Mouse (Mus musculus): ENCODE data around the gene Cox19. TPM values are rescaled to one million over a fixed set of nuclear protein-coding genes. Genes with fewer than 3 reads are reported as not detected.

The Cox19 gene
- polyA plus RNA-seq, 1 experiment from 2014 or later, result 118 TPM

GRCm38 (mm10) chr5:139359244-139359643 lies 8.0 kb upstream of the Cox19 start:
- no peaks in the 10 kb centered on the region for H3K27me3 ChIP-seq
- ATAC-seq (ENCODE audit: insufficient number of reproducible peaks, insufficient read depth, low FRiP score, low TSS enrichment, low read depth), result no peak
- H3K4me2 ChIP-seq, result no peak overlapping the region
- peaks cover 16% of the 10 kb centered on the region for H3K4me1 ChIP-seq (replicated peaks)
- no peak overlapping the region for H3K9ac ChIP-seq (replicated peaks)
- no peaks in the 10 kb centered on the region for H3K9me3 ChIP-seq
- no peak overlapping the region for H3K4me3 ChIP-seq (replicated peaks)
- WGBS, result 90% methylated on average over 5 of the region's 5 CpGs
- H3K27ac ChIP-seq, result no peak overlapping the region
- H3K36me3 ChIP-seq, result peaks cover 7% of the 10 kb centered on the region; the same call in 1 of the 2 replicates

- no peak overlapping the region for H3K9ac ChIP-seq (replicated peaks)
- H3K4me2 ChIP-seq, result no peak overlapping the region
- H3K4me1 ChIP-seq (replicated peaks), result peaks cover 15% of the 10 kb centered on the region
- ATAC-seq (ENCODE audit: insufficient number of reproducible peaks, insufficient read depth, low FRiP score, low TSS enrichment, low read depth), result no peak
- 79% methylated on average over 2 of the region's 2 CpGs for WGBS
- no peaks in the 10 kb centered on the region for H3K9me3 ChIP-seq
- peaks cover 6% of the 10 kb centered on the region; the same call in 1 of the 2 replicates for H3K36me3 ChIP-seq
- no peak overlapping the region for H3K27ac ChIP-seq
- no peak overlapping the region for H3K4me3 ChIP-seq (replicated peaks)
- no peaks in the 10 kb centered on the region for H3K27me3 ChIP-seq
Measured at GRCm38 (mm10) chr5:139358653-139359052, 7.4 kb upstream of the Cox19 start.

- H3K4me1 ChIP-seq (replicated peaks), result peaks cover 35% of the 10 kb centered on the region
- H3K27ac ChIP-seq, result no peak overlapping the region
- H3K9me3 ChIP-seq, result no peaks in the 10 kb centered on the region
- WGBS, result 36% methylated on average over 19 of the region's 19 CpGs
- peaks cover 1% of the 10 kb centered on the region; the same call in 1 of the 2 replicates for H3K36me3 ChIP-seq
- H3K4me3 ChIP-seq (replicated peaks), result no peak overlapping the region
- peaks cover 11% of the 10 kb centered on the region for H3K27me3 ChIP-seq
- H3K9ac ChIP-seq (replicated peaks), result no peak overlapping the region
- ATAC-seq (ENCODE audit: insufficient number of reproducible peaks, insufficient read depth, low FRiP score, low TSS enrichment, low read depth), result no peak
- no peak overlapping the region for H3K4me2 ChIP-seq
Measured at GRCm38 (mm10) chr5:139355235-139355772, 4.1 kb upstream of the Cox19 start.

- no peak overlapping the region for H3K9ac ChIP-seq (replicated peaks)
- no peak overlapping the region for H3K4me3 ChIP-seq (replicated peaks)
- WGBS, result 87% methylated on average over 11 of the region's 11 CpGs
- ATAC-seq (ENCODE audit: insufficient number of reproducible peaks, insufficient read depth, low FRiP score, low TSS enrichment, low read depth), result no peak
- H3K4me2 ChIP-seq, result no peak overlapping the region
- no peaks in the 10 kb centered on the region for H3K36me3 ChIP-seq
- H3K9me3 ChIP-seq, result no peaks in the 10 kb centered on the region
- no peak overlapping the region for H3K27ac ChIP-seq
- peaks cover 11% of the 10 kb centered on the region for H3K27me3 ChIP-seq
- H3K4me1 ChIP-seq (replicated peaks), result peaks cover 35% of the 10 kb centered on the region
Measured at GRCm38 (mm10) chr5:139353946-139354345, 2.7 kb upstream of the Cox19 start.

GRCm38 (mm10) chr5:139353496-139353895 lies 2.3 kb upstream of the Cox19 start:
- H3K27me3 ChIP-seq, result peaks cover 11% of the 10 kb centered on the region
- no peaks in the 10 kb centered on the region for H3K36me3 ChIP-seq
- no peak overlapping the region for H3K9ac ChIP-seq (replicated peaks)
- no peak overlapping the region for H3K4me3 ChIP-seq (replicated peaks)
- H3K4me2 ChIP-seq, result no peak overlapping the region
- H3K27ac ChIP-seq, result no peak overlapping the region
- H3K4me1 ChIP-seq (replicated peaks), result peaks cover 35% of the 10 kb centered on the region
- 63% methylated on average over 10 of the region's 10 CpGs for WGBS
- no peak for ATAC-seq (ENCODE audit: insufficient number of reproducible peaks, insufficient read depth, low FRiP score, low TSS enrichment, low read depth)
- no peaks in the 10 kb centered on the region for H3K9me3 ChIP-seq

- H3K9ac ChIP-seq (replicated peaks), result peak within 1 kb of the TSS; percentile 40; the same call in 1 of the 2 replicates
- H3K27me3 ChIP-seq, result peaks cover 11% of the 10 kb centered on the region
- H3K4me2 ChIP-seq, result peak within 1 kb of the TSS; percentile 32
- no peaks in the 10 kb centered on the region for H3K36me3 ChIP-seq
- peaks cover 32% of the 10 kb centered on the region for H3K4me1 ChIP-seq (replicated peaks)
- 0 out of 2 replicates have a peak within 1 kb of the TSS, but pooled peaks have one; percentile 3 for H3K4me3 ChIP-seq (replicated peaks)
- peak within 1 kb of the TSS; percentile 41; the same call in 1 of the 2 replicates for H3K27ac ChIP-seq
- 48% methylated on average over 6 of the region's 6 CpGs for WGBS
- H3K9me3 ChIP-seq, result no peaks in the 10 kb centered on the region
- ATAC-seq (ENCODE audit: insufficient number of reproducible peaks, insufficient read depth, low FRiP score, low TSS enrichment, low read depth), result no peak
Measured at GRCm38 (mm10) chr5:139352317-139352716, 1.1 kb upstream of the Cox19 start, which contains the start of gene Cyp2w1. TSS of gene Cyp2w1 (plus strand) at chr5:139352617.

GRCm38 (mm10) chr5:139351628-139352027 lies 410 bp upstream of the Cox19 start:
- Histone ChIP-seq H3K36me3 (no peaks in the 10 kb centered on the region), H3K27me3 (peaks cover 11% of the 10 kb centered on the region), H3K9me3 (no peaks in the 10 kb centered on the region), H3K4me1 (replicated peaks) (peaks cover 26% of the 10 kb centered on the region), H3K4me2 (peak overlapping the region; percentile 32), H3K9ac (replicated peaks) (peak overlapping the region; percentile 40; the same call in 1 of the 2 replicates), H3K27ac (peak overlapping the region; percentile 41; the same call in 1 of the 2 replicates), H3K4me3 (replicated peaks) (0 out of 2 replicates have a peak overlapping the region, but pooled peaks have one; percentile 3)
- WGBS, result 16% methylated on average over 8 of the region's 8 CpGs
- 0 out of 2 replicates have a peak, but pooled peaks have one; percentile 22 for ATAC-seq (ENCODE audit: insufficient number of reproducible peaks, insufficient read depth, low FRiP score, low TSS enrichment, low read depth)

- Histone ChIP-seq H3K27me3 (peaks cover 11% of the 10 kb centered on the region), H3K36me3 (no peaks in the 10 kb centered on the region), H3K27ac (no peak overlapping the region), H3K9ac (replicated peaks) (no peak overlapping the region), H3K4me2 (no peak overlapping the region), H3K4me1 (replicated peaks) (peaks cover 24% of the 10 kb centered on the region), H3K4me3 (replicated peaks) (no peak overlapping the region), H3K9me3 (no peaks in the 10 kb centered on the region)
- ATAC-seq (ENCODE audit: insufficient number of reproducible peaks, insufficient read depth, low FRiP score, low TSS enrichment, low read depth), result no peak
- 76% methylated on average over 6 of the region's 6 CpGs for WGBS
Measured at GRCm38 (mm10) chr5:139349713-139350112, 1.5 kb downstream of the Cox19 start.

GRCm38 (mm10) chr5:139347225-139347624 lies 4.0 kb downstream of the Cox19 start:
- Histone ChIP-seq H3K27me3 (peaks cover 7% of the 10 kb centered on the region), H3K27ac (no peak overlapping the region), H3K4me1 (replicated peaks) (peaks cover 33% of the 10 kb centered on the region), H3K36me3 (peaks cover 7% of the 10 kb centered on the region), H3K4me3 (replicated peaks) (no peak overlapping the region), H3K9ac (replicated peaks) (0 out of 2 replicates have a peak overlapping the region, but pooled peaks have one; percentile 4), H3K4me2 (no peak overlapping the region), H3K9me3 (no peaks in the 10 kb centered on the region)
- WGBS, result 54% methylated on average over 1 of the region's 1 CpGs
- ATAC-seq (ENCODE audit: insufficient number of reproducible peaks, insufficient read depth, low FRiP score, low TSS enrichment, low read depth), result no peak

- no peak for ATAC-seq (ENCODE audit: insufficient number of reproducible peaks, insufficient read depth, low FRiP score, low TSS enrichment, low read depth)
- Histone ChIP-seq H3K9me3 (no peaks in the 10 kb centered on the region), H3K4me1 (replicated peaks) (peaks cover 19% of the 10 kb centered on the region), H3K36me3 (peaks cover 25% of the 10 kb centered on the region), H3K9ac (replicated peaks) (no peak overlapping the region), H3K4me3 (replicated peaks) (peak overlapping the region; percentile 75), H3K4me2 (peak overlapping the region; percentile 97), H3K27me3 (no peaks in the 10 kb centered on the region; the same call in 1 of the 2 replicates), H3K27ac (0 out of 2 replicates have a peak overlapping the region, but pooled peaks have one; percentile 73)
- WGBS, result 14% methylated on average over 5 of the region's 5 CpGs
Measured at GRCm38 (mm10) chr5:139345364-139345714, 5.9 kb downstream of the Cox19 start.

- peak overlapping the region; percentile 83 for H3K9ac ChIP-seq (replicated peaks)
- H3K4me1 ChIP-seq (replicated peaks), result peaks cover 19% of the 10 kb centered on the region
- H3K9me3 ChIP-seq, result no peaks in the 10 kb centered on the region
- peak; percentile 67 for ATAC-seq (ENCODE audit: insufficient number of reproducible peaks, insufficient read depth, low FRiP score, low TSS enrichment, low read depth)
- H3K36me3 ChIP-seq, result peaks cover 30% of the 10 kb centered on the region
- H3K4me3 ChIP-seq (replicated peaks), result peak overlapping the region; percentile 75
- H3K27ac ChIP-seq, result peak overlapping the region; percentile 73
- peak overlapping the region; percentile 97 for H3K4me2 ChIP-seq
- no peaks in the 10 kb centered on the region; the same call in 1 of the 2 replicates for H3K27me3 ChIP-seq
- WGBS, result under 1% methylated on average over 33 of the region's 33 CpGs
Measured at GRCm38 (mm10) chr5:139344687-139345363, 6.4 kb downstream of the Cox19 start.

Measured in limb, embryonic 12.5 days (tissue).